ENCODE assay signal across 8 mouse cellular contexts in genomic region chr2:156838839-156839238, GRCm38 (mm10). TPM values are rescaled to one million over a fixed set of nuclear protein-coding genes. Genes with fewer than 3 reads are reported as not detected.
DNase-seq lines count a peak whose midpoint lies in the region; ATAC-seq and TF ChIP-seq lines count a peak whose summit lies in the region.

No protein-coding gene starts in this region.

- no peak for DNase-seq in kidney, postnatal 36 days
- no peak for DNase-seq in frontal cortex, postnatal 10 days (ENCODE audit: low spot score in 2 of 2)
- DNase-seq in thymus, postnatal 4 days = no peak
- DNase-seq in frontal cortex, adult 2 months (ENCODE audit: extremely low spot score in 1 of 2, low spot score in 1 of 2) = no peak

- peak overlapping the region; percentile 64 for H3K4me2 ChIP-seq in kidney, embryonic 14.5 days (replicated peaks; ENCODE audit: low read depth, low read length)
- H3K4me2 ChIP-seq in embryonic facial prominence, embryonic 13.5 days = peak overlapping the region; percentile 92
- peak overlapping the region; percentile 86 for H3K4me2 ChIP-seq in intestine, embryonic 15.5 days (replicated peaks)
- H3K4me2 ChIP-seq in myocyte (ENCODE audit: low read depth) = peak overlapping the region; percentile 100

- H3K4me3 ChIP-seq in kidney, embryonic 14.5 days (ENCODE audit: low read length) = peak overlapping the region; percentile 77
- peak overlapping the region; percentile 73 for H3K4me3 ChIP-seq in embryonic facial prominence, embryonic 13.5 days
- peak overlapping the region; percentile 94; the same call in 1 of the 2 replicates for H3K4me3 ChIP-seq in intestine, embryonic 15.5 days (replicated peaks)
- H3K4me3 ChIP-seq in myocyte = no peak overlapping the region

- H3K79me2 ChIP-seq in myocyte (ENCODE audit: control insufficient read depth, insufficient read depth) = peaks cover 27% of the 10 kb centered on the region

- H3K36me3 ChIP-seq in kidney, embryonic 14.5 days (ENCODE audit: control insufficient read depth, insufficient read depth, low read length) = peaks cover 33% of the 10 kb centered on the region
- H3K36me3 ChIP-seq in embryonic facial prominence, embryonic 13.5 days = peaks cover 38% of the 10 kb centered on the region
- peaks cover 7% of the 10 kb centered on the region for H3K36me3 ChIP-seq in intestine, embryonic 15.5 days
- H3K36me3 ChIP-seq in myocyte (ENCODE audit: control insufficient read depth, insufficient read depth) = no peaks in the 10 kb centered on the region

- peak overlapping the region; percentile 90; the same call in 1 of the 2 replicates for H3K9ac ChIP-seq in kidney, embryonic 14.5 days (ENCODE audit: low read depth, low read length)
- peak overlapping the region; percentile 86 for H3K9ac ChIP-seq in embryonic facial prominence, embryonic 13.5 days
- peak overlapping the region; percentile 80; the same call in 1 of the 2 replicates for H3K9ac ChIP-seq in intestine, embryonic 15.5 days

- no peaks in the 10 kb centered on the region for H3K27me3 ChIP-seq in kidney, embryonic 14.5 days (ENCODE audit: control insufficient read depth, insufficient read depth, low read length)
- no peaks in the 10 kb centered on the region for H3K27me3 ChIP-seq in embryonic facial prominence, embryonic 13.5 days
- no peaks in the 10 kb centered on the region for H3K27me3 ChIP-seq in intestine, embryonic 15.5 days (replicated peaks)
- H3K27me3 ChIP-seq in myocyte (ENCODE audit: control insufficient read depth, insufficient read depth, insufficient read length) = no peaks in the 10 kb centered on the region

- H3K4me1 ChIP-seq in kidney, embryonic 14.5 days (ENCODE audit: control insufficient read depth, insufficient read depth, low read length) = peaks cover 35% of the 10 kb centered on the region
- H3K4me1 ChIP-seq in embryonic facial prominence, embryonic 13.5 days = peaks cover 37% of the 10 kb centered on the region
- peaks cover 38% of the 10 kb centered on the region for H3K4me1 ChIP-seq in intestine, embryonic 15.5 days (replicated peaks)

- TF ChIP-seq POLR2A in myocyte (IDR thresholded peaks at IDR 0.05; ENCODE audit: insufficient read length, low read depth) = no peak

- no peak overlapping the region for H3ac ChIP-seq in myocyte (ENCODE audit: control insufficient read depth, insufficient read length)

- H3K27ac ChIP-seq in kidney, embryonic 14.5 days (ENCODE audit: low read depth, low read length) = peak overlapping the region; percentile 96; the same call in 1 of the 2 replicates
- H3K27ac ChIP-seq in embryonic facial prominence, embryonic 13.5 days = peak overlapping the region; percentile 96; the same call in 1 of the 2 replicates
- H3K27ac ChIP-seq in intestine, embryonic 15.5 days = peak overlapping the region; percentile 94

- 61% methylated on average over 6 of the region's 6 CpGs for WGBS in kidney, embryonic 14.5 days
- WGBS in embryonic facial prominence, embryonic 13.5 days = 57% methylated on average over 6 of the region's 6 CpGs
- WGBS in intestine, embryonic 15.5 days = 57% methylated on average over 6 of the region's 6 CpGs

- no peak for ATAC-seq in kidney, embryonic 14.5 days (ENCODE audit: low FRiP score, low TSS enrichment)
- ATAC-seq in embryonic facial prominence, embryonic 13.5 days (ENCODE audit: insufficient number of reproducible peaks, insufficient read depth, low FRiP score, low TSS enrichment, low read depth) = no peak
- no peak for ATAC-seq in intestine, embryonic 15.5 days

- peaks cover 2% of the 10 kb centered on the region; the same call in 1 of the 2 replicates for H3K9me3 ChIP-seq in kidney, embryonic 14.5 days (ENCODE audit: control insufficient read depth, low read length)
- no peaks in the 10 kb centered on the region for H3K9me3 ChIP-seq in embryonic facial prominence, embryonic 13.5 days
- H3K9me3 ChIP-seq in intestine, embryonic 15.5 days = no peaks in the 10 kb centered on the region

TF ChIP-seq in myocyte, 11 proteins besides CTCF, POLR2A, EP300 and RAD21:
- TF ChIP-seq TCF12 (IDR thresholded peaks at IDR 0.05; ENCODE audit: insufficient read depth, poor library complexity, severe bottlenecking) = peak; percentile 14
- peak in 2 of 3 experiments; percentile 79 to 83 for TF ChIP-seq MYOD1 (IDR thresholded peaks at IDR 0.05; ENCODE audit: control insufficient read depth in 1 of 3, insufficient read length in 2 of 3, low read depth in 2 of 3)
- no peak for TF ChIP-seq MAX (IDR thresholded peaks at IDR 0.05; ENCODE audit: low read depth)
- TF ChIP-seq SRF (IDR thresholded peaks at IDR 0.05; ENCODE audit: control insufficient read depth, insufficient read length, low read depth) = no peak
- TF ChIP-seq MYOG (IDR thresholded peaks at IDR 0.05; ENCODE audit: control insufficient read depth in 1 of 3, insufficient read depth in 1 of 3, insufficient read length in 2 of 3, low read depth in 2 of 3) = peak in 1 of 3 experiments; percentile 41
TF ChIP-seq in myocyte: peak in this region for 3.

RNA-seq across cellular contexts. Expression of gene Tgif2, which starts 1.0 kb away (rescaled TPM):
- polyA plus RNA-seq in kidney, embryonic 14.5 days (2014; fragmentation: Nextera tagmentation; extraction: Ambion mirVana) = 67.8 and 78.1 TPM in 2 replicates
- polyA plus RNA-seq in embryonic facial prominence, embryonic 13.5 days (2015; fragmentation: Nextera tagmentation; extraction: Ambion mirVana) = 69.6 and 72.6 TPM in 2 replicates
- polyA plus RNA-seq in intestine, embryonic 15.5 days (2015; fragmentation: Nextera tagmentation; extraction: Ambion mirVana) = 34.3 and 38.3 TPM in 2 replicates
- 11.2 TPM for polyA plus RNA-seq in myocyte (2012; fragmentation: generic; extraction: Trizol)
- polyA plus RNA-seq in frontal cortex, adult 2 months (2012; rRNA removed) = 1.4 and 2.0 TPM in 2 replicates

RNA-seq across cellular contexts. Expression of gene 4930518I15Rik, which starts 18.9 kb away (rescaled TPM):
- polyA plus RNA-seq in kidney, embryonic 14.5 days (2014; fragmentation: Nextera tagmentation; extraction: Ambion mirVana) = 6.4 and 7.4 TPM in 2 replicates
- polyA plus RNA-seq in embryonic facial prominence, embryonic 13.5 days (2015; fragmentation: Nextera tagmentation; extraction: Ambion mirVana) = 13.5 and 14.6 TPM in 2 replicates
- polyA plus RNA-seq in intestine, embryonic 15.5 days (2015; fragmentation: Nextera tagmentation; extraction: Ambion mirVana) = 5.3 and 6.7 TPM in 2 replicates
- 0.26 TPM for polyA plus RNA-seq in myocyte (2012; fragmentation: generic; extraction: Trizol)
- polyA plus RNA-seq in frontal cortex, adult 2 months (2012; rRNA removed) = 3.2 and 3.4 TPM in 2 replicates

RNA-seq across cellular contexts. Expression of gene Rab5if, which starts 24.1 kb away (rescaled TPM):
- 199 and 227 TPM in 2 replicates for polyA plus RNA-seq in kidney, embryonic 14.5 days (2014; fragmentation: Nextera tagmentation; extraction: Ambion mirVana)
- polyA plus RNA-seq in embryonic facial prominence, embryonic 13.5 days (2015; fragmentation: Nextera tagmentation; extraction: Ambion mirVana) = 158 and 164 TPM in 2 replicates
- 304 and 311 TPM in 2 replicates for polyA plus RNA-seq in intestine, embryonic 15.5 days (2015; fragmentation: Nextera tagmentation; extraction: Ambion mirVana)
- polyA plus RNA-seq in myocyte (2012; fragmentation: generic; extraction: Trizol) = 191 TPM
- polyA plus RNA-seq in frontal cortex, adult 2 months (2012; rRNA removed) = 101 and 109 TPM in 2 replicates

RNA-seq across cellular contexts. Expression of gene Sla2, which starts 48.2 kb away (rescaled TPM):
- polyA plus RNA-seq in kidney, embryonic 14.5 days (2014; fragmentation: Nextera tagmentation; extraction: Ambion mirVana) = 0.23 and 0.24 TPM in 2 replicates
- polyA plus RNA-seq in embryonic facial prominence, embryonic 13.5 days (2015; fragmentation: Nextera tagmentation; extraction: Ambion mirVana) = 0.38 and 0.62 TPM in 2 replicates
- 0.53 and 0.66 TPM in 2 replicates for polyA plus RNA-seq in intestine, embryonic 15.5 days (2015; fragmentation: Nextera tagmentation; extraction: Ambion mirVana)
- 0.18 TPM for polyA plus RNA-seq in myocyte (2012; fragmentation: generic; extraction: Trizol)
- 0.57 and 0.78 TPM in 2 replicates for polyA plus RNA-seq in frontal cortex, adult 2 months (2012; rRNA removed)
